Mouse (Mus musculus) neural tube, embryonic 15.5 days (tissue): ENCODE measurements around the gene Haspin. TPM values are rescaled to one million over a fixed set of nuclear protein-coding genes. Genes with fewer than 3 reads are reported as not detected.
A peak's percentile ranks its signal among the peaks of the same experiment; 100 is the strongest.
"Not testable (repeated sequence)": the region's sequence is repeated elsewhere in the genome, so short reads cannot be mapped to it uniquely, and the experiment has no call there.

Experiments used
- ATAC-seq: fragments of 200-750 bp; cut with Nextera tagmentation; 2 replicates; pipeline ENCODE4 v1.8.0; 2017; ENCODE audit warnings: mild to moderate bottlenecking, moderate TSS enrichment, moderate library complexity; ENCODE audit not compliant: low FRiP score
- H3K27ac ChIP-seq: fragments of 300-500 bp; sonication (generic); replicated peaks from 2 replicates; pipeline ENCODE4 v1.5.1; 2015; ENCODE audit warnings: mild to moderate bottlenecking, inconsistent platforms
- H3K27me3 ChIP-seq: fragments of 300-500 bp; sonication (generic); replicated peaks from 2 replicates; pipeline ENCODE4 v1.6.1; 2015; ENCODE audit warnings: inconsistent platforms
- H3K36me3 ChIP-seq: fragments of 300-500 bp; sonication (generic); 2 replicates; pipeline ENCODE4 v1.6.1; 2015; ENCODE audit warnings: inconsistent platforms
- H3K4me1 ChIP-seq: fragments of 300-500 bp; sonication (generic); 2 replicates; pipeline ENCODE4 v1.6.1; 2015; ENCODE audit warnings: inconsistent platforms
- H3K4me2 ChIP-seq: fragments of 300-500 bp; sonication (generic); 2 replicates; pipeline ENCODE4 v1.6.1; 2015; ENCODE audit warnings: inconsistent platforms, mild to moderate bottlenecking, moderate library complexity
- H3K4me3 ChIP-seq: fragments of 300-500 bp; sonication (generic); replicated peaks from 2 replicates; pipeline ENCODE4 v1.5.1; 2015; ENCODE audit warnings: mild to moderate bottlenecking, inconsistent platforms
- H3K9ac ChIP-seq: fragments of 300-500 bp; sonication (generic); replicated peaks from 2 replicates; pipeline ENCODE4 v1.6.1; 2015; ENCODE audit warnings: mild to moderate bottlenecking, inconsistent platforms
- H3K9me3 ChIP-seq: fragments of 300-500 bp; sonication (generic); replicated peaks from 2 replicates; pipeline ENCODE4 v1.6.1; 2016; ENCODE audit warnings: inconsistent platforms
- WGBS: fragments of 180-500 bp; shearing (Covaris S2); methylation state at CpG from one replicate; pipeline ENCODE4 v1.1.7; 2015; ENCODE audit warnings: mixed read lengths; 5-methylcytosine and 5-hydroxymethylcytosine counted together
- polyA plus RNA-seq: library from polyadenylated mRNA; unstranded; fragments of >200 nt; fragmentation: Nextera tagmentation; extraction: Ambion mirVana; gene quantifications from 2 replicates; pipeline ENCODE4 v1.2.1, GENCODE M21; 2015

Gene Haspin
- polyA plus RNA-seq, 1 experiment from 2014 or later: 2.4 TPM

DNA sequence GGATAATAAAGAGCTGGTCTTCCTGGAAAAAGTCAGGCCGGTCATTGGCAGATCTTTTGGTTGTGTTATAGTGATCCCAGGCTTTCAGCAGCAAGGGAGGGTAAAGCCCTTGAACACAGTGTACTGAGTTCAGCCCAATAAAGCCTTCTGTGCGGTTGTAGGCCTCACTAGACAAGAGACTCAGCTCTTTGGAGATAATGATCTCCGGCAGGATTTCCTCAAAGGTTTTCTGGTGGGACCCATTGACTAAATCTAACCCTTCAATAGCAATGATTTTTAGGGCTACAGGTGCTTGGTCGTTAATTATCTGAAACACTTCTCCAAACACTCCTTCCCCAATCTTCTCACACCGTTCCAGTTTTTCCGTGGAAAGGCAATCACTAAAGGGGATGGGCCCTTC, 1.5 kb downstream of the Haspin start:
- peak overlapping the region; percentile 80 for H3K4me3 ChIP-seq
- 55% methylated on average over 6 of the region's 6 CpGs for WGBS
- peaks cover 10% of the 10 kb centered on the region for H3K4me1 ChIP-seq
- no peak for ATAC-seq
- H3K36me3 ChIP-seq: no peaks in the 10 kb centered on the region
- H3K4me2 ChIP-seq: peak overlapping the region; percentile 94
- no peaks in the 10 kb centered on the region for H3K9me3 ChIP-seq
- no peaks in the 10 kb centered on the region for H3K27me3 ChIP-seq
- no peak overlapping the region for H3K27ac ChIP-seq
- H3K9ac ChIP-seq: no peak overlapping the region

DNA sequence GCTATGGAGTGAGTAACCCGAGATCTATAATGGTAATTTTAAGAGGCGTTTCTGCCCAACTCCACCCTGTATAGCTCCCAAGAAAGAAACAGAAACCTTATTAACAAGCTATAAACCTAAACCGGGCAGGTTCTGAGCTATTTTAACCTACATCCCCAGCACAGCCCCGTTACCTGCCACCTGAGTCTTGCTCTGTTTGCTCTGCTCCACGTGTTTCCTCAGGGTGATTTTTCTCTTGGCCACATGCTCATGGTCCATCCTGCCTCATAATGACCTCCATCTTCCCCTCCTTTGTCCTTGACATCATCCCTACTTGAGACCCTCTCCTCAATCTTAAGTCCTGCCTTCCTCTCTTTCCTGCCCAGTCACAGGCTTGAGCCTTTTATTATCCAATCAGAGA, 3.9 kb downstream of the Haspin start:
- Histone ChIP-seq H3K4me2 (no peak overlapping the region), H3K27me3 (no peaks in the 10 kb centered on the region), H3K4me1 (peaks cover 10% of the 10 kb centered on the region), H3K27ac (no peak overlapping the region), H3K4me3 (no peak overlapping the region), H3K9me3 (no peaks in the 10 kb centered on the region), H3K36me3 (no peaks in the 10 kb centered on the region), H3K9ac (0 out of 2 replicates have a peak overlapping the region, but pooled peaks have one; percentile 20)
- ATAC-seq: no peak
- WGBS: 97% methylated on average over 5 of the region's 5 CpGs

DNA sequence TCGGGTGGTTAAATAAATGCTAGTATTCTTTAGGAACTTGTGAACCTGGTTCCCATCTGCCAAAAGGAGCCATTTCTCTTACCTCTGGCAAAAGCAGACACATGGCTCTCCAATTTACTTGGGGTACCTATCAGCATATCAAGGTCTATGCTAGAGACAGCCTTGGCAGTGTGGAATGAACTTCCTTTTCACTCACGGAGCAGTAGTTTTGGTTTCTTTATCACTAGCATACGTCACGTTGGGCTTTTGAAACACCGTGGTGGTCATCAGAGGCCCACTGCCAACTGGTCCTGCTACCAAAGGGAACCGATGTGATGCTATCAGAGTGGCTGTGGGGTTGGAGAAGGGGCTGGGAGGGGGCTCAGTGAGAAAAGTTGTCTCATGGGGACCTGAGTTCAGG, 5.1 kb downstream of the Haspin start:
- Histone ChIP-seq H3K4me2 (no peak overlapping the region), H3K4me3 (no peak overlapping the region), H3K36me3 (no peaks in the 10 kb centered on the region), H3K9ac (no peak overlapping the region), H3K4me1 (peaks cover 6% of the 10 kb centered on the region), H3K9me3 (no peaks in the 10 kb centered on the region), H3K27me3 (no peaks in the 10 kb centered on the region), H3K27ac (no peak overlapping the region)
- WGBS: 94% methylated on average over 6 of the region's 6 CpGs
- ATAC-seq: no peak

DNA sequence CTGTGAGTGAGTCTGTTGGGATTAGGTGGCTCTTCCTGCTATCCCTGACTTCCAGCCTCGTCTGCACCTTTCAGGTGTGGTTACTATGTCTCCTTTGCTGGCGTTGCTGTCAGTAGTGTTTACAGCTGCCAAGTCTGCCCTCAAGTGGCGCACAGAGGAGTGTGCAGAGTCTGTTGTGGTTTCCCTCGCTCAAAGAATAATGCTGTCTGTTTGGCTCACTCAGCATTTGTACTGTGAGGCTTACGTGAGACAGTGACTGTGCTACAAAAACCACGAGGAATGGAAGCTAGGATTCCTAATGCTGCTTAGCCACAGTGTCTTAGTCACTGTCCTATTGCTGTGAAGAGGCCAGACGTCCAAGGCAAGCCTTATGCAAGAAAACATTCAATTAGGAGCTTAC, 7.1 kb downstream of the Haspin start:
- no peaks in the 10 kb centered on the region for H3K9me3 ChIP-seq
- 85% methylated on average over 7 of the region's 7 CpGs for WGBS
- no peaks in the 10 kb centered on the region for H3K36me3 ChIP-seq
- no peak overlapping the region for H3K27ac ChIP-seq
- no peaks in the 10 kb centered on the region for H3K4me1 ChIP-seq
- H3K9ac ChIP-seq: no peak overlapping the region
- no peak overlapping the region for H3K4me2 ChIP-seq
- no peaks in the 10 kb centered on the region for H3K27me3 ChIP-seq
- no peak overlapping the region for H3K4me3 ChIP-seq
- ATAC-seq: no peak

DNA sequence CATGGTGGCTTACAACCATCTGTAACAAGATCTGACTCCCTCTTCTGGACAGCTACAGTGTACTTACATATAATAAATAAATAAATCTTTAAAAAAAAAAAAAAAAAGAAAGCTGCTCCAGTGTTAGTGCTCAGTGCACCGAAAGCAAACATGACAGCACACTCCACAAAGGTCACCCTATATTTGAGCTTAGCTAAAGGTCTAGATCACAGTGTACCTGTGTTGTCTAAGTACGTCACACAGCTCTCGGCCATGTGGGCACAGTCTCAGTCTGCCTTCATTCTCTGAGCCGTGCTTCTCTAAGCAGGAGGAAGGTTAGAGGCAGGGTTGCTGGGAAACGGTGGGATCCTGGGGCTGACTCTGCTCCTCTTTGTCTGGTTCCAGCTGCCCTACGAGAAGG, 11.6 kb downstream of the Haspin start:
- Histone ChIP-seq H3K9me3 (no peaks in the 10 kb centered on the region), H3K4me3 (no peak overlapping the region), H3K27me3 (no peaks in the 10 kb centered on the region), H3K4me1 (no peaks in the 10 kb centered on the region), H3K4me2 (no peak overlapping the region), H3K27ac (no peak overlapping the region), H3K36me3 (no peaks in the 10 kb centered on the region), H3K9ac (no peak overlapping the region)
- 89% methylated on average over 6 of the region's 6 CpGs for WGBS
- ATAC-seq: no peak

DNA sequence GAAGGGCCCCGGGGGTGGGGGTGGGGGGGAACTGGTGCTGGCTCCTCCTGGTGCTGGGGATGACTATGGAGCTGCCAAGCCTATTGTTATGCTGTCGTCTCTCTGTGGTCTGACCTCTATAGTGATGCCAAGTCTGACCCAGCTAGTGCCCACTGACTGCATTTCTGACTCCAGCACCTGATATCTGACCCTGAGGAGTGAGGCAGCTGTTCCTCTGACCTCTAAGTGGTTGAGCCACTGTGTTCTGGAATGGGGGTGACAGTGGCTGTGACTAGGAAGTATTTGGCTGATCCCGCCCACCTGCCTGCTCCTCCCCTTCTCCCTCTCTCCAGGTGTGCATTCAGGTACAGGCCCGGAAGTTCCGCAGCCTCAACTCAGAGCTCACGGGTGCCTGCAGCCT, 26.7 kb downstream of the Haspin start:
- no peaks in the 10 kb centered on the region for H3K27me3 ChIP-seq
- H3K9ac ChIP-seq: no peak overlapping the region
- H3K4me3 ChIP-seq: no peak overlapping the region
- 74% methylated on average over 6 of the region's 6 CpGs for WGBS
- no peak for ATAC-seq
- H3K4me2 ChIP-seq: no peak overlapping the region
- H3K36me3 ChIP-seq: no peaks in the 10 kb centered on the region
- H3K9me3 ChIP-seq: no peaks in the 10 kb centered on the region
- H3K27ac ChIP-seq: no peak overlapping the region
- H3K4me1 ChIP-seq: no peaks in the 10 kb centered on the region

DNA sequence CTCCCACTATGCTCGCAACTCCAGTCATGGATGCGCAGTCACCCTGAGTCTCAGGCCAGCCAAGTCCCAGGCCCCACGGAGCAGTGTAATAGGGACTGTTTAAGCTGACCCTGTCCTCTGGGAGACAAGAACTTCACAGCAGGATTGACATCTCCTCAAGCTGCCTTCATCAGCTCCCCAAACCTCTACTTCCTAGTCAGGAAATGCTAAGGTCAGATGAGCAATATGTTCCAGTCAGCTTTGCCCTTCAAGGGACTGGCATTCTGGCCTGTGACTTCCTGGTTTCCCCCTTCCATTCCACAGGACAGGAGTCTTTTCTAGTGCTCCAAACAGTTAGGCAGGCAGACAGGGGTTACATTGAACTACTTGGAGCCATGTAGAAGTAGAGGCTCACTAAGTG, 28.2 kb downstream of the Haspin start:
- 85% methylated on average over 3 of the region's 3 CpGs for WGBS
- H3K9me3 ChIP-seq: no peaks in the 10 kb centered on the region
- no peak overlapping the region for H3K4me2 ChIP-seq
- H3K4me1 ChIP-seq: no peaks in the 10 kb centered on the region
- no peaks in the 10 kb centered on the region for H3K36me3 ChIP-seq
- H3K27ac ChIP-seq: no peak overlapping the region
- no peak for ATAC-seq
- no peak overlapping the region for H3K4me3 ChIP-seq
- no peak overlapping the region for H3K9ac ChIP-seq
- H3K27me3 ChIP-seq: no peaks in the 10 kb centered on the region

DNA sequence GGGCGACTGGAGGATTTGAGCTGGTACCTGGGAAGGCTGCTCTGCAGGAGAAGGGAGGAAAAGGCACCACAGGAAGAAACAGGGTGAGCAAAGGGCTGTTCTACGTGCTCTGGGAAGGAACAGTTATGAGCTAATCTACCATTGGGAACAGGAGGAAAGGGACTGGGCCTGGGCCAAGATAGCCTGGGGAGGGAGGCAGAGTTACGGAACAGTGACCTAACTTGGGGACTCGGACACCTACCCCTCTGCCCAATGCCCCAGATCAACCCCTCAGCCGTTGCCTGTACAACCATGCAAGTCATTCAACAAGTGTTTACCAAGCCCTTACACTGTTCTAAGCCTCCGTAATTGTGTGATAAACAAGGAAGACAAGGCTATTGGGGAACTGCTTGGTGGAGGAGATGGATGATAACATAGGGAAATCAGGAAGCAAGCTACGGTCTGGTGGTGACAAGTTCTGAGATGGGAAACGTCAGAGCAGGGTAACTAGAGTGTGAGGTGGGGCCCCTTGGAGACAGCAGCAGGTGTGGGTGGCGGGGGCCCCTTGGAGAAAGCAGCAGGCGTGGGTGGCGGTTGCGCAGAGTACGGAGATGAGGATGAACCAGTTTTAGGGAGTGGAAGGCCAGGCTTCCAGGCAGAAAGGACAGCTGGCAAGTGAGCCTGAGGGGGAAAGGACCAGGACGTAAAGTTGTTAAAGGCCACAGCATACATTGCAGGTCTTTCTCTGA, 29.0 kb downstream of the Haspin start:
- Histone ChIP-seq H3K4me1 (no peaks in the 10 kb centered on the region), H3K4me2 (no peak overlapping the region), H3K9ac (no peak overlapping the region), H3K27ac (no peak overlapping the region), H3K9me3 (no peaks in the 10 kb centered on the region), H3K4me3 (no peak overlapping the region), H3K36me3 (no peaks in the 10 kb centered on the region), H3K27me3 (no peaks in the 10 kb centered on the region)
- ATAC-seq: no peak
- 83% methylated on average over 14 of the region's 14 CpGs for WGBS

DNA sequence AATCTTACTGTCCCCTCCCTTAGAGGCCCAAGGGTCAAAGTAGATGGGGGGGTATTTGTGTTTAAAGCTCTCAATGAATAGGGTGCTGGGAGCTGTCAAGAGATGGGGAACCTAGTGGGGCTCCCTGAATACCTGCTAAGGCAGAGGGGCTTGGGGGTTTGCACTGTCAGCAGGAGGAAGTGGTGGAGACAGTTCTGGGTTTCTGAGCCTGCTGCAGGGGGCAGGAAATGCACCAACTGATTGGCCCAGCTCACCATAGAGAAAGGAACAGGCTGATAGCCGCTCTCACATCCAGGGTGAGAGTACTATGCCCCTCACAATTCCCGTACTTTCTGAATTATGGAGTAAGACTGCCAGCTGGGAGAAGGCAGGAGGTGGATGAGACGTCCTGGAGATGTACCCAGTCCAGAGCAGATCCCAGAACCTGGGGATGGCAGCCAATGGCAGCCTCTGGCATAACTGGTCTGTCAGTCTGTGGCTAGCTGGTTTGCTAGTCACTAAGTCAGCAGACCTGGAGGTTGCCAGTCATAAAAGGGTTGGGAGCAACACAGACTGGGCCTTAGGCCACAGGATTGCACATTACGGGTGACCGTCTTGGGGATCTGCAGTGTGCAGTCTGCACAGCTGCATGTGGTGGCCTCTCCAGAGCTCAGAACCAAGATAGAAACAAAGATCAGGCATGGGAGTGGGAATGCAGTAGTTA, 29.7 kb downstream of the Haspin start:
- Histone ChIP-seq H3K27me3 (no peaks in the 10 kb centered on the region), H3K9ac (no peak overlapping the region), H3K4me1 (no peaks in the 10 kb centered on the region), H3K36me3 (no peaks in the 10 kb centered on the region), H3K9me3 (no peaks in the 10 kb centered on the region), H3K4me2 (no peak overlapping the region), H3K4me3 (no peak overlapping the region), H3K27ac (no peak overlapping the region)
- ATAC-seq: no peak
- WGBS: 70% methylated on average over 5 of the region's 5 CpGs

DNA sequence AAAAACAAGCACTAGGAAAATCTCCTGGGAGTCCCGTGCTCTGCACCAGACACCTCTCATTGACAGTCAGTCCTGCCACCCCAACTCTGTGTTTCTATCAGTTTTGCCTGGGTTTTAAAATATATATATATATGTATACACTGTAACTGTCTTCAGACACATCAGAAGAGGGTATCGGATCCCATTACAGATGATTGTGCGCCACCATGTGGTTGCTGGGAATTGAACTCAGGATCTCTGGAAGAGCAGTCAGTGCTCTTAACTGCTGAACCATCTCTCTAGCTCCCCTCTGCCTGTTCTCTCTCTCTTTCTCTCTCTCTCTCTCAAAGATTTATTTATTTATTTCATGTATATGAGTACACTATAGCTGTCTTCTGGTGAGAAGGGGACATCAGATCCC, 30.7 kb downstream of the Haspin start:
- 39% methylated on average over 3 of the region's 3 CpGs for WGBS
- H3K9ac ChIP-seq, H3K4me3 ChIP-seq, H3K36me3 ChIP-seq, H3K27me3 ChIP-seq, H3K27ac ChIP-seq, H3K9me3 ChIP-seq, ATAC-seq, H3K4me2 ChIP-seq, H3K4me1 ChIP-seq: not testable (repeated sequence)

DNA sequence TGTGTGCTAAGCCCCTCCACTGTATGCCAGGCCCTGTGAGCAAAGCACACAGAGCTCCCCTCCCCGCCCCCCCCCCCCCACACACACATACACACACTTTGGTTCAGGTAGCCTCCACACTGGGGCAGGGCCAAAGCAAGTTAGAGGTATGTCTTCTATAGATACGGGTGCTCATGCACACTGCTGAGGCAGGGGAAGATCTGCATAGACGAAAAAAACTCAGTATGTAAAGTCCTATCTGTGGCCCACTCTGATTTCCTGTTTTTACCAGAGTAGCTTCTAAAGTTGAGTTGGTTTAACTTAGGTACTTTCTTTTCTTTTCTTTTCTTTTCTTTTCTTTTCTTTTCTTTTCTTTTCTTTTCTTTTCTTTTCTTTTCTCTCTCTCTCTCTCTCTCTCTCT, 32.8 kb downstream of the Haspin start:
- Histone ChIP-seq H3K27me3 (no peaks in the 10 kb centered on the region), H3K27ac (no peak overlapping the region), H3K4me3 (no peak overlapping the region), H3K9me3 (no peaks in the 10 kb centered on the region), H3K36me3 (no peaks in the 10 kb centered on the region), H3K4me2 (no peak overlapping the region), H3K4me1 (no peaks in the 10 kb centered on the region), H3K9ac (no peak overlapping the region)
- no peak for ATAC-seq
- 65% methylated on average over 3 of the region's 3 CpGs for WGBS

DNA sequence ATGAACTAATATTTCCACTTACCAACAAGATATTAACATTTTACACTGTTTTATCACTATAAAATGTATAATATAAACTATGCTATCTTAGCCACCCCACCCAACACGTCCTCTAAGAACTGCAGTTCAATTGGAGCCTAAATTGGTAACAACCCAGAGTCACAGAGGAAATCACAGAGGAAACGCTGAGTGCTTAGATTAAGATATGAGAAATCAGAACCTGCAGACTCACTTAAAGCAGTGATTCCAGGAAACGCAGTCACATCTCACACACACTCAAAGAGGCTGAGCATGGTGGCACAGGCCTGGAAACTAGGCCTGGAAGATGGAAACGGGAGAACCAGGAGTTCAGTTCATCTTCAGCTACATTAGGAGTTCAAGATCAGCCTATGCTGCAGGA, 36.8 kb downstream of the Haspin start:
- H3K4me1 ChIP-seq: no peaks in the 10 kb centered on the region
- no peak for ATAC-seq
- H3K9me3 ChIP-seq: no peaks in the 10 kb centered on the region
- H3K9ac ChIP-seq: no peak overlapping the region
- WGBS: 88% methylated on average over 4 of the region's 4 CpGs
- no peak overlapping the region for H3K4me2 ChIP-seq
- no peaks in the 10 kb centered on the region for H3K36me3 ChIP-seq
- no peak overlapping the region for H3K27ac ChIP-seq
- no peak overlapping the region for H3K4me3 ChIP-seq
- no peaks in the 10 kb centered on the region for H3K27me3 ChIP-seq
